Mouse (Mus musculus) kidney, adult 2 months (tissue): ENCODE measurements around the gene Eml2.

Source experiments
- CTCF ChIP-seq: fragments of 200-500 bp; conservative IDR thresholded peaks from 2 replicates; pipeline ENCODE4 v1.5.1; 2011; ENCODE audit warnings: low read depth, mild to moderate bottlenecking, control low read depth, low read length, moderate library complexity, mixed read lengths; ENCODE audit not compliant: insufficient read depth, insufficient read length
- POLR2A ChIP-seq: fragments of 200-500 bp; IDR thresholded peaks from one replicate; pipeline ENCODE4 v1.6.1; 2011; ENCODE audit warnings: low read depth, low read length, control low read depth

DNA sequence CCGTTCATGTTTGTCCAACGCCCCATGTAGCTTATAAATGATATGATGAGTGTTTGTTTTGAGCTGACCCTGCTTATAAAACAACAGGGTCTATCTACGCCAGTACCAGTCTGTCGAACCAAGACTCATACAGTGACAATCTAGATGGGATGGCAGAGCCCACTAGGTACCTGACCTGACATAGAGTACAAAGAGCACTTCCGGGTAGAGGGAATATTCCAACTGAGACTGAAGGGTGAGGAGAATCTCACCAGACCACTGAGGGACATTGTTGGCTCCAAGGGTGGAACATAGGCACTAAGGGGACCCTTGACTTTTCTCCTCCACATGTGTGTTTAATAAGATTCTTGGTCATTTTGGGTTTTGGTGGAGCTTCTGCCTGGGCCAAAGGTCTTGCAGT is 53.2 kb downstream of the Eml2 start:
- no peak for TF ChIP-seq CTCF
- TF ChIP-seq POLR2A: no peak
